In the genomic region with DNA sequence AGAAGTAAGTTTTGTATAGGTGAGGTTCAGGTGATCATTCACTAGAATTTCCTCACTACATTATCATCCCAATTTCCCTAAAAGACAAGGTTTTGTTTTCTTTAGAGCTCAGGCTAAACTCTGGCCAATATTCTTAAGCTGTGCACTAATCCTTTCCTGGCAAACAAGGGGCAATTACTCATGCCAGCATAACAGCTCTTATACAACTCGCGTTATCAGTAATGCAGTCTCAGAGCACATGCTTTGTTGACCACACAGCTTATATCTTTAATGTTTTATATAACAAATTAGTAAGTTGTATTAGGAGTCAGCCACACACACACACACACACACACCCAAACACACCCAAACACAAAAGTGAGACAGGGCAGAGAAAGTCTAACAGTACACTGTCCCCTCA, we compare ENCODE assay signal across 8 mouse cellular contexts. TPM values are rescaled to one million over a fixed set of nuclear protein-coding genes. Genes with fewer than 3 reads are reported as not detected.
DNase-seq lines count a peak whose midpoint lies in the region; ATAC-seq and TF ChIP-seq lines count a peak whose summit lies in the region.

No protein-coding gene starts in this region.

- no peak for TF ChIP-seq POLR2A in cortical plate, adult 2 months (IDR thresholded peaks at IDR 0.05; ENCODE audit: extremely low read depth, insufficient read depth, low read length)

- peak overlapping the region; percentile 91 for H3K4me2 ChIP-seq in intestine, embryonic 14.5 days (ENCODE audit: low read length)
- peak overlapping the region; percentile 87 for H3K4me2 ChIP-seq in midbrain, postnatal 0 days (ENCODE audit: low read depth, low read length, poor library complexity, severe bottlenecking)

- no peak for ATAC-seq in intestine, embryonic 14.5 days (replicated peaks; ENCODE audit: low FRiP score, low TSS enrichment, low read depth)
- no peak for ATAC-seq in midbrain, postnatal 0 days (ENCODE audit: low FRiP score)

- no peaks in the 10 kb centered on the region for H3K9me3 ChIP-seq in intestine, embryonic 14.5 days (ENCODE audit: control insufficient read depth, low read length)
- H3K9me3 ChIP-seq in midbrain, postnatal 0 days (ENCODE audit: low read length): no peaks in the 10 kb centered on the region

- H3K4me1 ChIP-seq in cortical plate, adult 2 months (ENCODE audit: control insufficient read depth, insufficient read depth, low read length): peaks cover 9% of the 10 kb centered on the region
- H3K4me1 ChIP-seq in intestine, embryonic 14.5 days (replicated peaks; ENCODE audit: control insufficient read depth, insufficient read depth, low read length): peaks cover 18% of the 10 kb centered on the region
- 0 out of 2 replicates have a peak, but pooled peaks cover 5% of the 10 kb centered on the region for H3K4me1 ChIP-seq in midbrain, postnatal 0 days (ENCODE audit: insufficient read depth, low read length)

- DNase-seq in layer of hippocampus, adult 2 months (ENCODE audit: low spot score in 2 of 2): no peak
- no peak for DNase-seq in layer of hippocampus, adult 8-10 months (ENCODE audit: low spot score in 2 of 2)
- no peak for DNase-seq in intestine, embryonic 14.5 days (ENCODE audit: low spot score)
- DNase-seq in midbrain, postnatal 0 days (ENCODE audit: low spot score): no peak
- no peak for DNase-seq in embryo, embryonic 9.5 days (ENCODE audit: extremely low spot score)
- no peak for DNase-seq in cerebellum, postnatal 25 days
- no peak for DNase-seq in urinary bladder, postnatal 25 days (ENCODE audit: low spot score)

- H3K36me3 ChIP-seq in intestine, embryonic 14.5 days (ENCODE audit: control insufficient read depth, insufficient read depth, low read length): peaks cover 42% of the 10 kb centered on the region
- H3K36me3 ChIP-seq in midbrain, postnatal 0 days (ENCODE audit: insufficient read depth, low read length): peaks cover 6% of the 10 kb centered on the region; the same call in 1 of the 2 replicates

- H3K9ac ChIP-seq in intestine, embryonic 14.5 days (ENCODE audit: low read length): peak overlapping the region; percentile 98
- H3K9ac ChIP-seq in midbrain, postnatal 0 days (replicated peaks; ENCODE audit: low read length, poor library complexity, severe bottlenecking): peak overlapping the region; percentile 97

- no peak overlapping the region for H3K27ac ChIP-seq in layer of hippocampus, adult 2 months
- no peak overlapping the region for H3K27ac ChIP-seq in cortical plate, adult 2 months (ENCODE audit: insufficient read depth, low read length)
- no peak overlapping the region for H3K27ac ChIP-seq in intestine, embryonic 14.5 days (ENCODE audit: low read depth)
- H3K27ac ChIP-seq in midbrain, postnatal 0 days (ENCODE audit: low read depth, low read length): no peak overlapping the region

- no peaks in the 10 kb centered on the region for H3K27me3 ChIP-seq in intestine, embryonic 14.5 days (replicated peaks; ENCODE audit: control insufficient read depth, insufficient read depth, low read length)
- H3K27me3 ChIP-seq in midbrain, postnatal 0 days (ENCODE audit: insufficient read depth, low read length): no peaks in the 10 kb centered on the region

- H3K4me3 ChIP-seq in layer of hippocampus, adult 2 months: peak overlapping the region; percentile 82
- peak overlapping the region; percentile 42 for H3K4me3 ChIP-seq in cortical plate, adult 2 months (ENCODE audit: insufficient read depth, low read length)
- H3K4me3 ChIP-seq in intestine, embryonic 14.5 days (ENCODE audit: low read depth, low read length): peak overlapping the region; percentile 64
- H3K4me3 ChIP-seq in midbrain, postnatal 0 days (ENCODE audit: low read depth, low read length): peak overlapping the region; percentile 99

- TF ChIP-seq CTCF in layer of hippocampus, adult 2 months (conservative IDR thresholded peaks at IDR 0.05): no peak
- no peak for TF ChIP-seq CTCF in cortical plate, adult 2 months (IDR thresholded peaks at IDR 0.05; ENCODE audit: extremely low read depth, insufficient read depth, low read length)
- no peak for TF ChIP-seq CTCF in midbrain, postnatal 0 days (IDR thresholded peaks at IDR 0.05)

- 18% methylated on average over 2 of the region's 2 CpGs for WGBS in intestine, embryonic 14.5 days
- WGBS in midbrain, postnatal 0 days: 29% methylated on average over 2 of the region's 2 CpGs

RNA-seq across cellular contexts. Expression of a gene that starts 1.8 kb away (rescaled TPM):
- total RNA-seq in layer of hippocampus, adult 2 months (2021): 10 to 100 TPM; 43.8 to 46.5 TPM
- 10 to 100 TPM; 45.4 to 48.3 (median 46.8) TPM for total RNA-seq in layer of hippocampus, adult 8-10 months (2022)
- 19.3 and 20.5 TPM in 2 replicates for polyA plus RNA-seq in cortical plate, adult 2 months (2012; rRNA removed)
- polyA plus RNA-seq in intestine, embryonic 14.5 days (2014; fragmentation: Nextera tagmentation; extraction: Ambion mirVana): 100 and 111 TPM in 2 replicates
- total RNA-seq in midbrain, postnatal 0 days (2014; rRNA removed): 53.5 and 62.7 TPM in 2 replicates
- 96.7 and 117 TPM in 2 replicates for polyA plus RNA-seq in midbrain, postnatal 0 days (2015; fragmentation: Nextera tagmentation; extraction: Ambion mirVana)

RNA-seq across cellular contexts. Expression of a gene that starts 51.1 kb away (rescaled TPM):
- 10 to 100 TPM; 25.2 to 28.3 TPM for total RNA-seq in layer of hippocampus, adult 2 months (2021)
- total RNA-seq in layer of hippocampus, adult 8-10 months (2022): 10 to 100 TPM; 23.9 to 25.1 (median 24.5) TPM
- 19.1 and 20.6 TPM in 2 replicates for polyA plus RNA-seq in cortical plate, adult 2 months (2012; rRNA removed)
- 31.6 and 36.0 TPM in 2 replicates for polyA plus RNA-seq in intestine, embryonic 14.5 days (2014; fragmentation: Nextera tagmentation; extraction: Ambion mirVana)
- 10.6 and 21.0 TPM in 2 replicates for total RNA-seq in midbrain, postnatal 0 days (2014; rRNA removed)
- polyA plus RNA-seq in midbrain, postnatal 0 days (2015; fragmentation: Nextera tagmentation; extraction: Ambion mirVana): 28.8 and 30.5 TPM in 2 replicates

Comparison
In these comparisons a context has a peak if more than half of its experiments do, and no peak if none do; other contexts are left out.
1. H3K4me3 ChIP-seq: peak in every context shown above with its lines; median percentile 99 in midbrain, postnatal 0 days; 82 in layer of hippocampus, adult 2 months; 64 in intestine, embryonic 14.5 days; 42 in cortical plate, adult 2 months.